Mouse (Mus musculus) macrophage (primary cell): ENCODE data around the gene Prkca. TPM values are rescaled to one million over a fixed set of nuclear protein-coding genes. Genes with fewer than 3 reads are reported as not detected.

Experiments used
- H3K27ac ChIP-seq: fragments of 350-480 bp; formaldehyde crosslinking; 2 replicates; pipeline ENCODE4 v1.9.0; 2021
- H3K36me3 ChIP-seq: fragments of 350-480 bp; formaldehyde crosslinking; 2 replicates; pipeline ENCODE4 v1.9.0; 2021; ENCODE audit errors: inconsistent target
- H3K4me3 ChIP-seq: fragments of 350-480 bp; formaldehyde crosslinking; 2 replicates; pipeline ENCODE4 v1.9.0; 2021; ENCODE audit errors: inconsistent target
- H3K79me2 ChIP-seq: fragments of 350-480 bp; formaldehyde crosslinking; 2 replicates; pipeline ENCODE4 v1.9.0; 2021; ENCODE audit errors: inconsistent target
- whole genome bisulfite sequencing: methylation state at CpG from one replicate; pipeline ENCODE4 v1.1.7; 2026; ENCODE audit warnings: inconsistent platforms; ENCODE audit not compliant: missing documents; 5-methylcytosine and 5-hydroxymethylcytosine counted together
- polyA plus RNA-seq: library from polyadenylated mRNA; stranded (reverse); fragments of 250-400 nt; gene quantifications from 3 replicates; pipeline ENCODE4 v1.2.4, GENCODE M21; 2018; ENCODE audit warnings: inconsistent platforms

Prkca gene
- polyA plus RNA-seq, 1 experiment from 2014 or later = 1.8 TPM

DNA sequence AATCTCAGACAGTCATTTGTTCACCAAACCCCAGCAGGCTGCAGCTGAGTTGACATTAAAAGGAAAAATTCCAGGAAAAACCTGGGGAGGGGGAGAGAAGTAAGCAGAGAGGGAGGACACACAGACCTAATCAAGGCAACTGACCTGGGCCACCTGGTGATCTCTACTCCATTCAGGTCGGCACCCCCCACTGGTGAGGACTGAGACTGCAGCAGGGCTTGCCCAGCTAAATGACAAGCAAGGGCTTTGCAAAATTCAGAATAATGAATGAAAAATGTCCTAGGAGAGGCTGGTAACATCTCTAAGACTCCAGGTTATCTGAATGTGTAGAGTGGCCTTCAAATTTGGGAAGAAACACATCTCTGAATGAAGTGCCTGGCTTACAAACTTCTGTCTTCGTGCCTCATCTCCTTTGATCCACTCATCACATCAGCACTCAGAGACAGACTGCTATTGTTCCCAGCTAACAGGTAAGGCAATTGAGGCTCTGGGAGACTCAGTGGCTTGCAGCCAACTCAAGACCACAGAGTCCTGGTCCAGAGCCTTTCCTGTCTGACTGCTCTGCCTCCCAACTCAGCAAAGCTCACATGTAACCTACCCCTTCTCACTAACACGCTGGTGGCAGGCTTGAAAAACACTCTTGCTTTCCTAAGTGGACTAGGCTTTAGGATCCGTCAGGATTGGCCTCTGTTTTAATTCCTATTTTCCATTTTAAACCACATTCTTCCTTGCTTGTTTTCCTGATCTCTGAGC is 208.1 kb downstream of the Prkca start:
- H3K27ac ChIP-seq = no peak overlapping the region

DNA sequence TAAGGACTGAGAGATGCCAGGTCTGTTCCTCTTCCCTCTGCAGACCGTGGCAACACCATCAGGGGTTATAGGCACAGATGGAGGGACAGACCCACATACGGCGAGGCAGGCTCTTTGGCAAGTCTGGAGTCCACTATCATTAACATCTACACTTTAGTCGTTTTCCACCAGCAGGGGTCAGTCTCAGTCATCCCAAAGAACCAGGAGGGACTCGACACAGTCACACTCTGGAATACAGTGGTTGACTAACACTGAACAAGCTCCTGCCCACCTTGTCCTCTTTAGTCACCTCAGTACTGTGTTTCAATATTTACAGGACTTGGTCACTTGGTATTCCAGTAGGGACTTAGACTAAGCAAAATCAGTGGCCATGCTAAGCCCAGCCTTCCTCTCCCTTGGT is 215.1 kb downstream of the Prkca start:
- H3K27ac ChIP-seq = no peak overlapping the region
- no peaks in the 10 kb centered on the region for H3K36me3 ChIP-seq
- 48% methylated on average over 5 of the region's 5 CpGs for WGBS
- H3K79me2 ChIP-seq = no peaks in the 10 kb centered on the region
- no peak overlapping the region for H3K4me3 ChIP-seq

More for the DNA sequence above, 208.1 kb downstream of the Prkca start:
- 65% methylated on average over 4 of the region's 4 CpGs for WGBS
- no peak overlapping the region for H3K4me3 ChIP-seq
- H3K36me3 ChIP-seq = no peaks in the 10 kb centered on the region
- H3K79me2 ChIP-seq = no peaks in the 10 kb centered on the region

DNA sequence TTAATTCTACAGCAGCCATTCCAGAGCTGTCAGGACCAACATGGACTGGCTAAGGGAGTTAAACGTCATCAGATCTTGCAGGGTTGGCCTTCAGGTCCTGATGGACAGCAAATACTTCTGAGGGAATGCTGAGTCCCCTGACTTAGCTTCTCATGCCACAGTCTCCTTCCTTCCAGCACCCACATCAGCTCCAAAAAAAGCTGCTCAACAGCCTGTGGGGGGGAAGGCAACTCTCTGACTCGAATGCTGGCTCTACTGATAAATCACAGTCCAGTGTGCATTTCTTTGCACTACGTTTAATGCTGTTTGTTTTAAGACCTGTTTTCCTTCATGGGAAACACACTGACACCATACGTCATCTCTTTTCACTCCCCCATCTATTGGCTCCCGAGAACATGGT is 215.8 kb downstream of the Prkca start:
- WGBS = 88% methylated on average over 5 of the region's 5 CpGs
- H3K27ac ChIP-seq = no peak overlapping the region
- H3K4me3 ChIP-seq = no peak overlapping the region
- H3K79me2 ChIP-seq = no peaks in the 10 kb centered on the region
- no peaks in the 10 kb centered on the region for H3K36me3 ChIP-seq

DNA sequence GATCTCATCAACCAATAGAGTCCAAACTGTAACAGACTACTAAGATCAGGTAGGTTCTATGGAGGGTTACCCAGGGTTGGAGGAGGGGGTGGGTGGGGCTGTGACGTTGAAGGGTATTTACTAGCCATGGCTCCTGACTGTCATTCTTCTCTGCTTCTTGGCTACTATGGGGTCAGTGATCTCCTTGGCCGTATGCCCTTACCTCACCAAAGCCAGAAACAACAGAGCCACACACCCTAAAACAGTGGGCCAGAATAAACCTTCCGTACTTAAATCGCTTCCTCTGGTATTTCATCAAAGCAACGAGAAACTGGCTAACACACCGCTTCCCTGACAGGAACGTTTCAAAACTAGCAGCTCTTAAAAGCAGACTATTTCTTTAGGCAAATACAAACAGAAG is 221.2 kb downstream of the Prkca start:
- WGBS = 88% methylated on average over 7 of the region's 7 CpGs
- H3K27ac ChIP-seq = no peak overlapping the region
- no peaks in the 10 kb centered on the region for H3K79me2 ChIP-seq
- H3K4me3 ChIP-seq = no peak overlapping the region
- no peaks in the 10 kb centered on the region for H3K36me3 ChIP-seq

DNA sequence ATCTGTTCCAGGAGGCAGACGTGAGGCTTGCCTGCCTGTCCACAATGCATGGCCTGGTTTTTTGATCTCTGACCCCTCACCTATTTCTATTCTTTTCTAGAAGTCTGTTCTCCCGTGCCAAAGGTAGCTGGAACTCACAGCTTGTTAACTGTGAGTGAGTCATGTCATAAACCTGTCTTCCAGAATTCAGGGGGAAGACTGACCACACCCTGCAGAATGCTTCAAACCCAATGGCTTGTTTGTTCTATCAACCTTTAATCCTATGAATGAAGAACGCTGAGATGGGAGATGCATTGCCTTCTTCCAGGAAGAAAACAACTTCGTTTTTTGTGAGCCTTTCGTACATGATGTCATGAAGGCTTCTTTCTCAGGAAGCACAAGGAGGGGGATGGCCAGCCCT is 223.0 kb downstream of the Prkca start:
- no peaks in the 10 kb centered on the region for H3K36me3 ChIP-seq
- no peak overlapping the region for H3K27ac ChIP-seq
- H3K4me3 ChIP-seq = no peak overlapping the region
- H3K79me2 ChIP-seq = no peaks in the 10 kb centered on the region
- 87% methylated on average over 5 of the region's 5 CpGs for WGBS

DNA sequence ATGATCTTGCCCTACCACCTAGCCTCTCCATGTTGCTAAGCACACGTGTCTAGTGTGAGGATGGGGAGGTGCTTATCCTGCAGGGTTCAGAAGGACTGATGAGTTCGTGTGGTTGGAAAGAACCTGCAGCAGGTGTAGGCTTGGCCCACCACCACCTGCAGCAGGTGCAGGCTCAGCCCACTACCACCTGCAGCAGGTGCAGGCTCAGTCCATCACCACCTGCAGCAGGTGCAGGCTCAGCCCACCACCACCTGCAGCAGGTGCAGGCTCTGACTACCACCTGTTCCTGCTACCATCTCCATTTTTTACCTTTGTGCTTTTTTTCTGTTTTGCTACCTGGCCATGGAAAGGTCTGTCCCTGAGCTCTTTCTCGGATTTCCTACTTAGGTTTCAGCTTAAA is 223.9 kb downstream of the Prkca start:
- H3K4me3 ChIP-seq = no peak overlapping the region
- no peaks in the 10 kb centered on the region for H3K36me3 ChIP-seq
- no peak overlapping the region for H3K27ac ChIP-seq
- WGBS = 88% methylated on average over 3 of the region's 3 CpGs
- no peaks in the 10 kb centered on the region for H3K79me2 ChIP-seq

DNA sequence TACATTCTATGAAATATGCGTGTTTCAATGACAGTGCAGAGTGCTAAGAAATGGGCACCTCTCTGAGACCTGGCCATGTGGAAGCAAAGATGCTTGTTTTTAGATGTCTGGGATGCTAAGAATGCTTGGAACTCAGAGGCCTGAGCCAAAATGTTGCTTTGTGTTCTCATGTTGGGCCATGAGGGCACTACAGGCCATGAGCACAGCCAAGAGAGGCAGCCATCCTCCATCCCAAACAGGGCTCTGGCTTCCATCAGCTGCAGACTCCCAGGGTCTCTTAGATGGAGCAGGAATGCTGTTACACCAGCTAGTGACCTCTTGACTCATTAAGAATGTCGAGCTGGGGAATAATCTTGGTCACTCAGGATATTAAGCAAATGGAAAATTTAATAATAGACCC is 224.9 kb downstream of the Prkca start:
- no peaks in the 10 kb centered on the region for H3K36me3 ChIP-seq

DNA sequence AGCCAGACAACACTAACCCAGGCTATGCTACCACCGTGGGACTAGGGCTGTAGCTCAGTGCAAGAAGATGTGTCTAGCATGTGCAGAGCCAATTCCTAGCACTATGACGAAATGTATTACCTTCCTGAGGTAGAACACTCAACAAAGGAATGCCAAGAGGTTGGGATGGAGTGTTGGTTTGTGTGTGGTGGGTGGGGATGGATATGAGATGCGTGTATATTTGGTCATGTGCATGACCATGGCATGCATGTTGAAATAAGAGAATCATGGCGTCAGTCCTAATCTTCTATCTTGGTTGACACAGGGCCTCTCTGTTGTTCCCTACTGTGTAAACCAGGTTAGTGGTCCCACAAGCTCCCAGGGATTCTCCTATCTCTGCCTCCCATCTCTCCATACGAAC is 225.5 kb downstream of the Prkca start:
- H3K36me3 ChIP-seq = no peaks in the 10 kb centered on the region
- 92% methylated on average over 5 of the region's 5 CpGs for WGBS
- no peak overlapping the region for H3K27ac ChIP-seq
- no peak overlapping the region for H3K4me3 ChIP-seq
- H3K79me2 ChIP-seq = no peaks in the 10 kb centered on the region

More for the DNA sequence above, 224.9 kb downstream of the Prkca start:
- 96% methylated on average over 2 of the region's 2 CpGs for WGBS
- Histone ChIP-seq H3K4me3 (no peak overlapping the region), H3K27ac (no peak overlapping the region), H3K79me2 (no peaks in the 10 kb centered on the region)

DNA sequence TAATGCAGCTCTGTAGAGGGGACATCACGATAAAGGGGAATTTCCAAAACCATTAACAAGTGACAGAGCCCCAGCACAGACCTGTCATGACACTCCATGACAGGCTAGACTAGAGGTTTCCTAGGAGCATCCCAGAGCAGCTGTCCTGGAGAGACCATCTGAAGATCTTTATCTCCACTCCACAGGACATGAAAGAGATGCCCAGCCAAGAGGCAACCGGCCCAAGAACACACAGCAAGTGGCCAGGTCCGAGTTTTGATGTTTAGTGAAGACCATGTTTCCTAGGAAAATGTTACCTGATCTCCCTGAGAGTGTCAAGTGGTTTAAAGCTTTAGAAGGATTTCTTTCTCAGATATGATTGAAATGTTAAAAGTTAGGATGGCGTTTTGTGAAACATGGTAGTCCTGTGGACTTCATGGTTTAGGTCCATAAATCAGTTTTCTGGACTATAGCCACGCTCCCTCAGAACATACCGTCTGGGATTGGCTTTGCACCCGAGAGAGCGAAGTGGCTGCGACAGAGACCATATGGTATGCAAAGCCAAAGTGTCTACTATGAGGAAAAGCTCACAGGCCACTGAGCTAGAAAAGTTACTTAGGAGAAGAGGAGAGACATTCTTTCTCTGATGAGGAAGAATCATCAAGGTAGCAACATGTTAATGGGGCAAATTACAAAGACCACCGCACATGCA is 226.2 kb downstream of the Prkca start:
- H3K79me2 ChIP-seq = no peaks in the 10 kb centered on the region
- no peaks in the 10 kb centered on the region for H3K36me3 ChIP-seq
- H3K27ac ChIP-seq = no peak overlapping the region
- H3K4me3 ChIP-seq = no peak overlapping the region
- WGBS = 91% methylated on average over 10 of the region's 10 CpGs

DNA sequence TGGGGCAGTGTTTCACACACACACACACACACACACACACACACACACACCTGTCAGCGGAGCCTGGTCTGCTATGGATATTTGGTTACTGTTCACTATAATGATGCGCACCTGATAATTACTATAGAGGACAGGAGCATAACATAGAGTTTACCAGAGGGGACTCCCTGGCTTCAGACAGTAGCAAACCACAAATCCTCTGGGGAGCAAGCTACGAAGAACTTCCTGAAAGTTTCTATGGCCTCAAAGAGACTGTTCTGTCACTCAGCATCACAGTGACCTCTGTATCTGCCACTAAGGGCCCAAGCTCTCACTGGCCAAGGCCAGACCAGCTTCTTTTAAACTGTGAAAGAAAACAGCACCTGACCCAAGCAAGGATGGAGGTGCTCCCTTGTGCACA is 229.6 kb downstream of the Prkca start:
- WGBS = 63% methylated on average over 2 of the region's 3 CpGs

DNA sequence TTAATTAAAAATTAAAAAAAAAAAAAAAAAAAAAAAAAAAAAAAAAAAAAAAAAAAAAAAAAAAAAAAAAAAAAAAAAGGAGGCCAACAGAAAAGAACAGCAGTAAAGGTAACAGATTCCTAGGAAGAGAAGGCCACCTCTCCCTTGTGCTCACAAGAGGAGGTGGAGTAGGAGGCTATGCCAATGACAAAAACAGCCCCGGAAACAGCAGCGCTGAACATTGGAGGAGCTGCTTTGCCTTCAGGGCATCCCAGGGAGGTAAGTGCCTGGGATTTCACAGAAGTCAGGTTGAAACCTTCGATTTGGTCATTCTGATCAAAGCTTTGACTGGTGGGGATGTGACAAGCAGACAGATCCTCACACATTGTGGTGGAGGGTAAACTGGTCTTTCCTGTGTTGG is 231.3 kb downstream of the Prkca start:
- WGBS = 88% methylated on average over 3 of the region's 3 CpGs
- H3K36me3 ChIP-seq = no peaks in the 10 kb centered on the region
- no peaks in the 10 kb centered on the region for H3K79me2 ChIP-seq
- H3K4me3 ChIP-seq = no peak overlapping the region
- no peak overlapping the region for H3K27ac ChIP-seq

More for the DNA sequence above, 229.6 kb downstream of the Prkca start:
- H3K4me3 ChIP-seq = no peak overlapping the region
- no peak overlapping the region for H3K27ac ChIP-seq
- H3K36me3 ChIP-seq = no peaks in the 10 kb centered on the region
- H3K79me2 ChIP-seq = no peaks in the 10 kb centered on the region

DNA sequence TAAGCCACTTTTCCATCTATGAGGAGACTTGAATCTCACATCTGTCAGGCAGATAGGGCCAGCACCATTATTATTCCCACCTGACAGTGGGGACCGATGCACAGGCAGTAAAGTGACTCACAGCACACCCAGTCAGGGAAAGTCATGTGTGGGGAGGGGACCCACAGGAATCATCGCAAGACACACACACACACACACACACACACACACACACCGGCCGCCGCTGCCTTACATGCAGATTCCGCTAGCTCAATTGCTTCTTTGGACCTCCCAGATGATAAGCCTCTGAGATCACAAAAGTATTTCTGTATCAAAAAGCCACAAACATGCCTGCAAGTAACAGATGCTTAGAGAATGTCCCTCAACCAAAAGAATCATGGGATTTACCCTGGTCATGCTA is 239.6 kb downstream of the Prkca start:
- H3K79me2 ChIP-seq = no peaks in the 10 kb centered on the region
- WGBS = 100% methylated on average over 4 of the region's 6 CpGs
- no peaks in the 10 kb centered on the region for H3K36me3 ChIP-seq
- H3K27ac ChIP-seq = no peak overlapping the region
- H3K4me3 ChIP-seq = no peak overlapping the region

DNA sequence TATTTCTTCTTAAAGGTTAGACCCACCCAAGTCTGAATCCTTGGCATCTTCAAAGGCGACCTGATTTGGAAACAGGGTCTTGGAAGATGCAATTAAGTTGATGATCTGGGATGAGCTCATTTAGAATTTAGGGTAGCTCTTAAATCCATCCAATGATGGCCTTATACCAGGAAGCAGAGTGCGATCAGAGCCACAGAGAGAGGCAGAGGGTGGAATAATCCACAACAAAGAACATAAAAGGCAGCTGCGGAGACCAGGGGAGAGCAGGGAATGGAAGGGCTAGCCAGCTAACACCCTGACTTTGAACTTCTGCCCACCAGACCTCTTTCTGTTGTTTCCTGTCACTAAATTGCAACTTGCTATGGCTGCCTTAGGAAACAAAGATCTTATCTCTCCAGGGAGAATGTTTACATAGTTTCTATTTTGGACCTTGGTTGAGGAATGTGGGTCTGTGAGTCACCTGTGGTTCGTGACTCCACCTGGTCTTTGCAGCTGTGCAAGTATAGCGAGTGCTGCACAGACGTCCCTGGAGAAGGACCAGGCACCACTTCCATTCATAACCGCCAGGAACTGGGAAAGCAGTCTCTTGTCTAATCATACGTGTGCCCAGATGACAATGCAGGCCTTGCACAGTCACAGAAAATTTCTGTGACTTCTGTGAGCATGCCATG is 242.3 kb downstream of the Prkca start:
- 81% methylated on average over 8 of the region's 8 CpGs for WGBS
- Histone ChIP-seq H3K27ac (no peak overlapping the region), H3K36me3 (no peaks in the 10 kb centered on the region), H3K4me3 (no peak overlapping the region), H3K79me2 (no peaks in the 10 kb centered on the region)

DNA sequence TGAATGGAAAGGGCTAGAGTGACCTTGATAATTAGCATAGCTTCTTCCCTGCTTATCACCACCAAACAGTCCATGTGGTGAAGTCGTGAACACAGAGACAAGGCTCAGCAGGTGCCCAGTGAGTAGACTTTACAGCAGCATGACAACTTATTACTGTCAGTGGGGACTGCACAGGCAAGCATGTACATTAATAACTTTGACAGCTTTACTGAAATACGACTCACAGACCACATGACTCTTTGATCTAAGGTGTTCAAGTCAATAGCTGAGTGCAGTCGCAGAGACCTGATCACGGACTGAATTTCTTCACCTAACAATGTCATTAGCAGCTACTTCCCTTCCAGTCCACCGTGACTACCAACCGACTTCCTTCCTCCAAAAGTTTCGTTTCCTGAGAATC is 245.4 kb downstream of the Prkca start:
- 6% methylated on average over 7 of the region's 7 CpGs for WGBS
- Histone ChIP-seq H3K79me2 (no peaks in the 10 kb centered on the region), H3K36me3 (no peaks in the 10 kb centered on the region), H3K4me3 (no peak overlapping the region), H3K27ac (no peak overlapping the region)

DNA sequence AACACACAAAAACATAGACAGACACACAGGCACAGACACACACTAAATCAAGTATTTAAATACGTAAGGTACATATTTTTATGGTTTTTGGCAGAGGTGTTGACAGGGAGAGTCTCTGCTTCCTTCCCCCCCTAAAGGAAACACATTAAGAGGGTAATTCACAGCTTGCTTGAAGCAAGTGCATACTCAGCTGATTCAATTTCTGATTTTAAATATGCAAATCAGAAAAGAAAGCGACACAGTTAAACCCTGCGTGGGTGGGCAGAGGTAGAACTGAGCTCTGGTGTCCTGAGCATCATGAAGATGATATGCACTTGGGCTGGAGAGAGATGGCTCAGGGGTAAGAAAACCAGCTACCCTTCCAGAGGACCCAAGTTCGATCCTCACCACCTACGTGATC is 248.9 kb downstream of the Prkca start:
- 89% methylated on average over 5 of the region's 5 CpGs for WGBS

More for the DNA sequence above, 248.9 kb downstream of the Prkca start:
- Histone ChIP-seq H3K27ac (no peak overlapping the region), H3K36me3 (no peaks in the 10 kb centered on the region), H3K4me3 (no peak overlapping the region), H3K79me2 (no peaks in the 10 kb centered on the region)
